Mouse (Mus musculus) kidney, adult 2 months (tissue): ENCODE results near the gene Zcchc2.

Experiments used
- CTCF ChIP-seq: fragments of 200-500 bp; conservative IDR thresholded peaks from 2 replicates; pipeline ENCODE4 v1.5.1; 2011; ENCODE audit warnings: low read depth, mild to moderate bottlenecking, control low read depth, low read length, moderate library complexity, mixed read lengths; ENCODE audit not compliant: insufficient read depth, insufficient read length
- POLR2A ChIP-seq: fragments of 200-500 bp; IDR thresholded peaks from one replicate; pipeline ENCODE4 v1.6.1; 2011; ENCODE audit warnings: low read depth, low read length, control low read depth

DNA sequence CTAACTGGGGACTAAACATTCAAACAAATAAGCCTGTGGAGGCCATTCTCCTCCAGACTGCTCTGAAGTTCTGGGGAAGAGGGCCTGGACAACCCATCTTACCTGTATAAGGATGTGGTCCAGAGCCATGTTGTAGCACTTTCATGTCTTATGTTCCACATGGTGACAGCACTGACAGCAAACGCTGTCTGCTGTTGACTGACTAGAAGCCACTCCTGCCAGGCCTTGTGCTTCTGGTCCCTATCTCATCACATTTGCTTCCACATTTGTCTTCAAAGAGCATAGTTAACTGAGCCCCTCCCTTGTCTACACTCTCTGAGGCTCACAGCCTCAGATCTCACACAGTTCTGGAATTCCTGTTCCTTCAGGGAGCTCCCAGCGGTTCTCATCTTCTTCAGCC lies 34.0 kb downstream of the Zcchc2 start:
- TF ChIP-seq CTCF (no peak), POLR2A (no peak)
